Comparison of ENCODE assay signal across 28 mouse cellular contexts in the genomic region with DNA sequence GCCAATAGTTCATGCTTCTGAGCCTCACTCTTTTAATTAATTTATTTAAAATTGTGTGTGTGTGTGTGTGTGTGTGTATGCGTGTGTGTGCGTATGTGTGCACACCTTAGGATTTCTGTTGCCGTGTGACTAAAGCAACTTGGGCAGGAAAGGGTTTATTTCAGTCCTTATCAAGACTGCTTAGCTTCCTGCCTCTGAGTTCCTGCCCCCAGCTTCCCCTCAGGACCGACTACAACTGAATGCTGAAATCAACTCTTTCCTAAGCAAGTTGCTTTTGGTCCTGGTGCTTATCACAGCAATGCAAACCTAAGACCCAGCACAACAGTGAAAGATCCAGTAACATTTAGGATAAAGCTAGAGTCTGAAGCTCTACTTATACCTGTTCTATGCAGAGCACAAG. TPM values are rescaled to one million over a fixed set of nuclear protein-coding genes. Genes with fewer than 3 reads are reported as not detected.
DNase-seq lines count a peak whose midpoint lies in the region; ATAC-seq and TF ChIP-seq lines count a peak whose summit lies in the region.
"Had no signal": no experiment of that assay in that cellular context is flagged by ENCODE, and none has a peak within 500 bp of the region (broad histone marks: within the 10 kb centered on the region; RNA-seq: fewer than 3 reads in every experiment).

No protein-coding gene starts in this region.

- H3K4me2 ChIP-seq in heart, embryonic 13.5 days, result peak overlapping the region; percentile 20; the same call in 1 of the 2 replicates
- 0 out of 2 replicates have a peak overlapping the region, but pooled peaks have one; percentile 8 for H3K4me2 ChIP-seq in liver, embryonic 12.5 days
- H3K4me2 ChIP-seq in forebrain, embryonic 14.5 days (ENCODE audit: low read length), result no peak overlapping the region
- H3K4me2 ChIP-seq: embryonic facial prominence, embryonic 15.5 days; forebrain, embryonic 15.5 days; intestine, embryonic 15.5 days; limb, embryonic 15.5 days had no signal

- H3K9ac ChIP-seq in heart, embryonic 13.5 days, result no peak overlapping the region
- no peak overlapping the region for H3K9ac ChIP-seq in MEL (ENCODE audit: control insufficient read depth, low read depth, low read length, poor library complexity, severe bottlenecking)
- H3K9ac ChIP-seq in liver, embryonic 12.5 days, result no peak overlapping the region
- no peak overlapping the region for H3K9ac ChIP-seq in forebrain, embryonic 14.5 days (ENCODE audit: low read length)
- H3K9ac ChIP-seq: embryonic facial prominence, embryonic 15.5 days; forebrain, embryonic 15.5 days; intestine, embryonic 15.5 days; limb, embryonic 15.5 days had no signal

- TF ChIP-seq EP300 in MEL (IDR thresholded peaks at IDR 0.05; ENCODE audit: low read depth in 1 of 2, low read length in 2 of 2), result no peak; a peak in 1 of 4 replicates

- peaks cover 23% of the 10 kb centered on the region for H3K4me1 ChIP-seq in heart, embryonic 13.5 days
- H3K4me1 ChIP-seq in MEL (ENCODE audit: control insufficient read depth in 1 of 2, insufficient read depth in 2 of 2, low read length in 2 of 2), result peaks cover 0 to 11% of the 10 kb centered on the region in 2 experiments; a peak in 1 of 4 replicates
- H3K4me1 ChIP-seq in liver, embryonic 12.5 days, result peaks cover 15% of the 10 kb centered on the region
- no peaks in the 10 kb centered on the region for H3K4me1 ChIP-seq in forebrain, embryonic 14.5 days (ENCODE audit: control insufficient read depth, insufficient read depth, low read length)
- H3K4me1 ChIP-seq: embryonic facial prominence, embryonic 15.5 days; forebrain, embryonic 15.5 days; limb, embryonic 15.5 days had no signal

- H3K9me3 ChIP-seq in heart, embryonic 13.5 days, result no peaks in the 10 kb centered on the region
- no peaks in the 10 kb centered on the region for H3K9me3 ChIP-seq in MEL (replicated peaks; ENCODE audit: insufficient read depth, low read length)
- H3K9me3 ChIP-seq in liver, embryonic 12.5 days (replicated peaks), result no peaks in the 10 kb centered on the region
- no peaks in the 10 kb centered on the region for H3K9me3 ChIP-seq in forebrain, embryonic 14.5 days (replicated peaks; ENCODE audit: control insufficient read depth, low read length)
- H3K9me3 ChIP-seq: embryonic facial prominence, embryonic 15.5 days; forebrain, embryonic 15.5 days; hindbrain, embryonic 10.5 days; intestine, embryonic 15.5 days; limb, embryonic 15.5 days had no signal

- no peaks in the 10 kb centered on the region for H3K79me2 ChIP-seq in MEL (ENCODE audit: control insufficient read depth, insufficient read depth, low read length, poor library complexity)

- no peak for TF ChIP-seq CTCF in MEL (IDR thresholded peaks at IDR 0.05 in 2 of 3, conservative IDR thresholded peaks at IDR 0.05 in 1 of 3; ENCODE audit: control insufficient read depth in 1 of 3, insufficient read depth in 1 of 3, low read depth in 2 of 3, low read length in 3 of 3, poor library complexity in 1 of 3, severe bottlenecking in 1 of 3)

- H3K27ac ChIP-seq in heart, embryonic 13.5 days (replicated peaks), result peak overlapping the region; percentile 46
- no peak overlapping the region for H3K27ac ChIP-seq in MEL (ENCODE audit: control insufficient read depth, low read depth, low read length)
- no peak overlapping the region; the same call in 1 of the 2 replicates for H3K27ac ChIP-seq in liver, embryonic 12.5 days
- H3K27ac ChIP-seq in forebrain, embryonic 14.5 days (ENCODE audit: low read depth, low read length), result no peak overlapping the region
- H3K27ac ChIP-seq: embryonic facial prominence, embryonic 15.5 days; forebrain, embryonic 15.5 days; hindbrain, embryonic 10.5 days; intestine, embryonic 15.5 days; limb, embryonic 15.5 days; stomach, postnatal 0 days had no signal

- WGBS in heart, embryonic 13.5 days, result 54% methylated on average over 4 of the region's 4 CpGs
- 17% methylated on average over 4 of the region's 4 CpGs for WGBS in liver, embryonic 12.5 days (ENCODE audit: insufficient replicate concordance)
- 87% methylated on average over 4 of the region's 4 CpGs for WGBS in forebrain, embryonic 14.5 days

- H3K27me3 ChIP-seq in heart, embryonic 13.5 days (replicated peaks), result no peaks in the 10 kb centered on the region
- peaks cover 0 to 2% of the 10 kb centered on the region in 2 experiments; a peak in 1 of 4 replicates for H3K27me3 ChIP-seq in MEL (ENCODE audit: control insufficient read depth in 1 of 2, insufficient read depth in 2 of 2, low read length in 2 of 2)
- H3K27me3 ChIP-seq in liver, embryonic 12.5 days (replicated peaks), result no peaks in the 10 kb centered on the region
- H3K27me3 ChIP-seq in forebrain, embryonic 14.5 days (replicated peaks; ENCODE audit: control insufficient read depth, insufficient read depth, low read length), result no peaks in the 10 kb centered on the region
- H3K27me3 ChIP-seq: embryonic facial prominence, embryonic 15.5 days; forebrain, embryonic 15.5 days; intestine, embryonic 15.5 days; limb, embryonic 15.5 days had no signal

- no peaks in the 10 kb centered on the region for H3K36me3 ChIP-seq in heart, embryonic 13.5 days
- no peaks in the 10 kb centered on the region; a peak in 1 of 4 replicates for H3K36me3 ChIP-seq in MEL (ENCODE audit: control insufficient read depth in 1 of 2, insufficient read depth in 2 of 2, low read length in 2 of 2)
- no peaks in the 10 kb centered on the region for H3K36me3 ChIP-seq in liver, embryonic 12.5 days
- no peaks in the 10 kb centered on the region for H3K36me3 ChIP-seq in forebrain, embryonic 14.5 days (ENCODE audit: control insufficient read depth, insufficient read depth, low read length)
- H3K36me3 ChIP-seq: embryonic facial prominence, embryonic 15.5 days; forebrain, embryonic 15.5 days; hindbrain, embryonic 10.5 days; intestine, embryonic 15.5 days; limb, embryonic 15.5 days had no signal

- no peak overlapping the region for H3K4me3 ChIP-seq in heart, embryonic 13.5 days
- H3K4me3 ChIP-seq in MEL (ENCODE audit: control insufficient read depth in 1 of 2, insufficient read depth in 1 of 2, low read depth in 2 of 2, low read length in 2 of 2), result no peak overlapping the region
- no peak overlapping the region for H3K4me3 ChIP-seq in liver, embryonic 12.5 days
- no peak overlapping the region for H3K4me3 ChIP-seq in forebrain, embryonic 14.5 days (ENCODE audit: low read depth, low read length)
- H3K4me3 ChIP-seq: embryonic facial prominence, embryonic 15.5 days; forebrain, embryonic 15.5 days; hindbrain, embryonic 10.5 days; intestine, embryonic 15.5 days; limb, embryonic 15.5 days had no signal

- TF ChIP-seq RAD21 in MEL (IDR thresholded peaks at IDR 0.05; ENCODE audit: low read depth, low read length), result no peak

- TF ChIP-seq POLR2A in MEL (IDR thresholded peaks at IDR 0.05; ENCODE audit: control insufficient read depth in 1 of 2, insufficient read depth in 1 of 2, low read depth in 1 of 2, low read length in 2 of 2, poor library complexity in 1 of 2), result no peak

- DNase-seq in heart, postnatal 4 days, result no peak
- peak; percentile 35 for DNase-seq in MEL (ENCODE audit: low read depth, low spot score)
- no peak for DNase-seq in adrenal gland, adult 8-10 months
- no peak for DNase-seq in forebrain, embryonic 14.5 days (ENCODE audit: low spot score)
- DNase-seq: adrenal gland, postnatal 25 days; cerebellum, adult 9-10 months; gastrocnemius, postnatal 14 days; kidney, adult 9 months; kidney, postnatal 36 days; lung, adult 2 months; lung, postnatal 14 days; midbrain, embryonic 14.5 days; right cerebral cortex, postnatal 14 days; thymus, adult 2 months had no signal

- no peak for ATAC-seq in heart, embryonic 13.5 days (ENCODE audit: extremely low read depth, insufficient number of reproducible peaks, low FRiP score, low TSS enrichment)
- ATAC-seq in common myeloid progenitor, adult 5-6 weeks (replicated peaks; ENCODE audit: low read depth, poor library complexity, severe bottlenecking), result peak; percentile 74
- ATAC-seq in liver, embryonic 12.5 days, result no peak
- ATAC-seq in forebrain, embryonic 14.5 days, result no peak
- ATAC-seq: forebrain, embryonic 15.5 days; hindbrain, embryonic 16.5 days; intestine, embryonic 15.5 days had no signal

TF ChIP-seq in MEL, 35 proteins besides CTCF, POLR2A, EP300 and RAD21:
- TF ChIP-seq ELF1 (IDR thresholded peaks at IDR 0.05; ENCODE audit: low read depth, low read length), result no peak
- 0 out of 2 replicates have a peak, but pooled peaks have one; percentile 6 for TF ChIP-seq ETS1 (IDR thresholded peaks at IDR 0.05; ENCODE audit: low read depth, low read length)
- peak; percentile 67; the same call in 1 of the 2 replicates for TF ChIP-seq GATA1 (IDR thresholded peaks at IDR 0.05; ENCODE audit: low read depth, low read length)
- no peak for TF ChIP-seq UBTF (IDR thresholded peaks at IDR 0.05; ENCODE audit: borderline replicate concordance, insufficient read depth, low read depth, low read length)
- TF ChIP-seq NELFE (IDR thresholded peaks at IDR 0.05; ENCODE audit: low read depth, low read length), result no peak
TF ChIP-seq in MEL: peak in this region for 2.

RNA-seq across cellular contexts. Expression of a gene that starts 15.8 kb away (rescaled TPM):
- not detected in 2 replicates for polyA plus RNA-seq in heart, embryonic 13.5 days (2015; fragmentation: Nextera tagmentation; extraction: Ambion mirVana)
- not detected for total RNA-seq in heart, postnatal 4 days (2021)
- not detected in 2 replicates for total RNA-seq in MEL (2012; rRNA removed)
- not detected for polyA plus RNA-seq in MEL (2012; ENCODE audit: insufficient read depth in 1 of 2, insufficient read length in 2 of 2, low read depth in 1 of 2, low replicate concordance in 2 of 2, missing spikeins in 1 of 2)
- not detected in 2 replicates for total RNA-seq in common myeloid progenitor, adult 5-6 weeks (2017)
- polyA plus RNA-seq in liver, embryonic 12.5 days (2016; fragmentation: Nextera tagmentation; extraction: Ambion mirVana), result not detected in 2 replicates
- not detected for total RNA-seq in adrenal gland, adult 8-10 months (2022)
- polyA plus RNA-seq in forebrain, embryonic 14.5 days (2014; fragmentation: Nextera tagmentation; extraction: Ambion mirVana), result not detected in 2 replicates
- total RNA-seq: adrenal gland, postnatal 25 days; gastrocnemius, postnatal 14 days; left cerebral cortex, postnatal 36 days; megakaryocyte-erythroid progenitor cell, adult 5-6 weeks had no signal
- polyA plus RNA-seq: embryonic facial prominence, embryonic 15.5 days; forebrain, embryonic 15.5 days; hindbrain, embryonic 10.5 days; hindbrain, embryonic 16.5 days; intestine, embryonic 15.5 days; limb, embryonic 15.5 days; lung, adult 2 months; midbrain, embryonic 14.5 days; neural tube, embryonic 11.5 days; stomach, postnatal 0 days; urinary bladder, adult 2 months had no signal

RNA-seq across cellular contexts. Expression of a gene that starts 42.3 kb away (rescaled TPM):
- 36.9 and 39.6 TPM in 2 replicates for polyA plus RNA-seq in heart, embryonic 13.5 days (2015; fragmentation: Nextera tagmentation; extraction: Ambion mirVana)
- total RNA-seq in heart, postnatal 4 days (2021), result 10 to 100 TPM; 95.4 to 97.2 TPM
- 123 and 131 TPM in 2 replicates for total RNA-seq in MEL (2012; rRNA removed)
- 10 to 100 TPM; 48.0 to 89.6 TPM for polyA plus RNA-seq in MEL (2012; ENCODE audit: insufficient read depth in 1 of 2, insufficient read length in 2 of 2, low read depth in 1 of 2, low replicate concordance in 2 of 2, missing spikeins in 1 of 2)
- total RNA-seq in common myeloid progenitor, adult 5-6 weeks (2017), result 133 and 147 TPM in 2 replicates
- 34.8 and 36.8 TPM in 2 replicates for polyA plus RNA-seq in liver, embryonic 12.5 days (2016; fragmentation: Nextera tagmentation; extraction: Ambion mirVana)
- 100 to 1,000 TPM; 122 to 194 (median 144) TPM for total RNA-seq in adrenal gland, adult 8-10 months (2022)
- 59.2 and 75.4 TPM in 2 replicates for polyA plus RNA-seq in forebrain, embryonic 14.5 days (2014; fragmentation: Nextera tagmentation; extraction: Ambion mirVana)
